Mouse (Mus musculus) liver, postnatal 0 days (tissue): ENCODE results near the gene Fbxo42. TPM values are rescaled to one million over a fixed set of nuclear protein-coding genes. Genes with fewer than 3 reads are reported as not detected.

Experiments used
- ATAC-seq: fragments of 200-750 bp; cut with Nextera tagmentation; 2 replicates; pipeline ENCODE4 v1.8.0; 2017; ENCODE audit warnings: mild to moderate bottlenecking, moderate library complexity
- DNase-seq: peaks from one replicate; pipeline ENCODE4 v3.0.0-alpha.2; 2016
- H3K27ac ChIP-seq: fragments of 300-500 bp; sonication (generic); 2 replicates; pipeline ENCODE4 v1.5.1; 2014; ENCODE audit warnings: antibody characterized with exemption, moderate library complexity, mild to moderate bottlenecking, low read depth
- H3K27me3 ChIP-seq: fragments of 300-500 bp; sonication (generic); 2 replicates; pipeline ENCODE4 v1.6.1; 2014; ENCODE audit warnings: low read length, control low read depth, mixed read lengths; ENCODE audit not compliant: insufficient read depth
- H3K36me3 ChIP-seq: fragments of 300-500 bp; sonication (generic); replicated peaks from 2 replicates; pipeline ENCODE4 v1.6.1; 2014; ENCODE audit warnings: mild to moderate bottlenecking, control low read depth, low read length, moderate library complexity, mixed read lengths; ENCODE audit not compliant: insufficient read depth
- H3K4me1 ChIP-seq: fragments of 300-500 bp; sonication (generic); 2 replicates; pipeline ENCODE4 v1.6.1; 2014; ENCODE audit warnings: antibody characterized with exemption, mild to moderate bottlenecking, control low read depth; ENCODE audit not compliant: insufficient read depth
- H3K4me2 ChIP-seq: fragments of 300-500 bp; sonication (generic); 2 replicates; pipeline ENCODE4 v1.6.1; 2014; ENCODE audit warnings: low read depth, mild to moderate bottlenecking, low read length, moderate library complexity, mixed read lengths
- H3K4me3 ChIP-seq: fragments of 300-500 bp; sonication (generic); 2 replicates; pipeline ENCODE4 v1.5.1; 2014; ENCODE audit warnings: low read depth, low read length
- H3K9ac ChIP-seq: fragments of 300-500 bp; sonication (generic); replicated peaks from 2 replicates; pipeline ENCODE4 v1.6.1; 2014; ENCODE audit warnings: mild to moderate bottlenecking, moderate library complexity
- H3K9me3 ChIP-seq: fragments of 300-500 bp; sonication (generic); 2 replicates; pipeline ENCODE4 v1.6.1; 2016; ENCODE audit warnings: mild to moderate bottlenecking, control low read depth, low read length, mixed read lengths
- CTCF ChIP-seq: sonication (generic); IDR thresholded peaks from 2 replicates; pipeline ENCODE4 v1.5.1; 2016; ENCODE audit warnings: antibody characterized with exemption, low read depth
- EP300 ChIP-seq: IDR thresholded peaks from 2 replicates; pipeline ENCODE4 v1.6.1; 2016; ENCODE audit warnings: antibody characterized with exemption, low read depth, mild to moderate bottlenecking
- WGBS: fragments of 180-500 bp; shearing (Covaris S2); extraction: QIAGEN DNeasy Blood & Tissue Kit; methylation state at CpG from one replicate; pipeline ENCODE4 v1.1.7; 2014; ENCODE audit not compliant: insufficient replicate concordance; 5-methylcytosine and 5-hydroxymethylcytosine counted together
- polyA plus RNA-seq: library from polyadenylated mRNA; unstranded; fragments of >200 nt; fragmentation: Nextera tagmentation; extraction: Ambion mirVana; gene quantifications from 2 replicates; pipeline ENCODE4 v1.2.1, GENCODE M21; 2015

Fbxo42 gene
- polyA plus RNA-seq = 11.2 and 11.7 TPM in 2 replicates

GRCm38 (mm10) chr4:141147112-141148008, at the start of gene Fbxo42:
Gene Fbxo42 (plus strand): TSS chr4:141147913.
- Histone ChIP-seq H3K4me2 (peak within 1 kb of the TSS; percentile 85), H3K27me3 (no peaks in the 10 kb centered on the region), H3K4me3 (peak within 1 kb of the TSS; percentile 100), H3K9ac (peak within 1 kb of the TSS; percentile 96), H3K27ac (peak within 1 kb of the TSS; percentile 93), H3K9me3 (no peaks in the 10 kb centered on the region), H3K36me3 (no peaks in the 10 kb centered on the region), H3K4me1 (peaks cover 21% of the 10 kb centered on the region)
- 5% methylated on average over 56 of the region's 58 CpGs for WGBS
- TF ChIP-seq EP300 (no peak), CTCF (peak; percentile 78)
- peak; percentile 94 for ATAC-seq
- peak; percentile 97 for DNase-seq

- Histone ChIP-seq H3K27me3 (no peaks in the 10 kb centered on the region), H3K9me3 (no peaks in the 10 kb centered on the region), H3K27ac (no peak overlapping the region), H3K9ac (no peak overlapping the region), H3K4me2 (no peak overlapping the region), H3K4me3 (no peak overlapping the region), H3K4me1 (peaks cover 14% of the 10 kb centered on the region; the same call in 1 of the 2 replicates), H3K36me3 (no peaks in the 10 kb centered on the region)
- TF ChIP-seq EP300 = no peak
- TF ChIP-seq CTCF = no peak
- no peak for ATAC-seq
- 29% methylated on average over 4 of the region's 4 CpGs for WGBS
- DNase-seq = no peak
Measured at GRCm38 (mm10) chr4:141098935-141099334, 48.8 kb upstream of the Fbxo42 start.

- Histone ChIP-seq H3K9ac (no peak overlapping the region), H3K36me3 (no peaks in the 10 kb centered on the region), H3K4me3 (no peak overlapping the region), H3K4me1 (peaks cover 14% of the 10 kb centered on the region; the same call in 1 of the 2 replicates), H3K4me2 (no peak overlapping the region), H3K27me3 (no peaks in the 10 kb centered on the region), H3K9me3 (no peaks in the 10 kb centered on the region), H3K27ac (peak overlapping the region; percentile 44; the same call in 1 of the 2 replicates)
- no peak for DNase-seq
- 61% methylated on average over 5 of the region's 5 CpGs for whole genome bisulfite sequencing
- ATAC-seq = peak; percentile 31; the same call in 1 of the 2 replicates
- TF ChIP-seq CTCF = no peak
- no peak for TF ChIP-seq EP300
Measured at GRCm38 (mm10) chr4:141099956-141100355, 47.8 kb upstream of the Fbxo42 start.

- no peak overlapping the region for H3K4me2 ChIP-seq
- ATAC-seq = no peak
- no peaks in the 10 kb centered on the region for H3K27me3 ChIP-seq
- 90% methylated on average over 9 of the region's 9 CpGs for WGBS
- no peak for DNase-seq
- no peaks in the 10 kb centered on the region for H3K36me3 ChIP-seq
- no peak overlapping the region for H3K4me3 ChIP-seq
- H3K4me1 ChIP-seq = peaks cover 14% of the 10 kb centered on the region; the same call in 1 of the 2 replicates
- no peak for TF ChIP-seq CTCF
- no peak for TF ChIP-seq EP300
- H3K9ac ChIP-seq = no peak overlapping the region
- no peak overlapping the region for H3K27ac ChIP-seq
- H3K9me3 ChIP-seq = no peaks in the 10 kb centered on the region
Measured at GRCm38 (mm10) chr4:141101291-141101690, 46.4 kb upstream of the Fbxo42 start.

GRCm38 (mm10) chr4:141101855-141102254, 45.9 kb upstream of the Fbxo42 start:
- Histone ChIP-seq H3K27ac (no peak overlapping the region), H3K4me1 (peaks cover 14% of the 10 kb centered on the region; the same call in 1 of the 2 replicates), H3K4me3 (no peak overlapping the region), H3K9me3 (no peaks in the 10 kb centered on the region), H3K36me3 (no peaks in the 10 kb centered on the region), H3K9ac (no peak overlapping the region), H3K4me2 (no peak overlapping the region), H3K27me3 (no peaks in the 10 kb centered on the region)
- peak; percentile 65 for DNase-seq
- 62% methylated on average over 6 of the region's 6 CpGs for WGBS
- no peak for ATAC-seq
- TF ChIP-seq EP300 = no peak
- peak; percentile 82 for TF ChIP-seq CTCF

- Histone ChIP-seq H3K4me3 (no peak overlapping the region), H3K27me3 (no peaks in the 10 kb centered on the region), H3K4me2 (no peak overlapping the region), H3K4me1 (no peaks in the 10 kb centered on the region), H3K9ac (no peak overlapping the region), H3K27ac (no peak overlapping the region), H3K36me3 (peaks cover 8% of the 10 kb centered on the region; the same call in 1 of the 2 replicates), H3K9me3 (no peaks in the 10 kb centered on the region)
- TF ChIP-seq CTCF (no peak), EP300 (no peak)
- ATAC-seq (no peak), DNase-seq (no peak)
- 78% methylated on average over 16 of the region's 16 CpGs for WGBS
Measured at GRCm38 (mm10) chr4:141106526-141107183, 41.1 kb upstream of the Fbxo42 start.
